Mouse (Mus musculus): ENCODE measurements around the gene Cbx1. TPM values are rescaled to one million over a fixed set of nuclear protein-coding genes. Genes with fewer than 3 reads are reported as not detected.

The Cbx1 gene
- total and polyA plus RNA-seq, 3 experiments: 132 to 368 (median 152) TPM

GRCm38 (mm10) chr11:96747555-96747954 lies 41.4 kb upstream of the Cbx1 start:
- no peaks in the 10 kb centered on the region for H3K9me3 ChIP-seq (replicated peaks; ENCODE audit: insufficient read depth, low read length)
- no peak overlapping the region for H3K9ac ChIP-seq (ENCODE audit: control insufficient read depth, low read depth, low read length, poor library complexity, severe bottlenecking)
- H3K36me3 ChIP-seq (ENCODE audit: control insufficient read depth in 1 of 2, insufficient read depth in 2 of 2, low read length in 2 of 2): no peaks in the 10 kb centered on the region
- TF ChIP-seq MAFK (IDR thresholded peaks at IDR 0.05; ENCODE audit: borderline replicate concordance, low read depth, low read length) (no peak), ZNF384 (IDR thresholded peaks at IDR 0.05; ENCODE audit: low read depth, low read length) (no peak), MYB (IDR thresholded peaks at IDR 0.05; ENCODE audit: low read depth, low read length) (no peak), SMC3 (IDR thresholded peaks at IDR 0.05; ENCODE audit: low read depth, low read length) (no peak), CTCF (IDR thresholded peaks at IDR 0.05 in 2 of 3, conservative IDR thresholded peaks at IDR 0.05 in 1 of 3; ENCODE audit: control insufficient read depth in 1 of 3, insufficient read depth in 1 of 3, low read depth in 2 of 3, low read length in 3 of 3, poor library complexity in 1 of 3, severe bottlenecking in 1 of 3) (no peak), ZMIZ1 (IDR thresholded peaks at IDR 0.05; ENCODE audit: low read depth, low read length) (no peak), NELFE (IDR thresholded peaks at IDR 0.05; ENCODE audit: low read depth, low read length) (no peak), TBP (IDR thresholded peaks at IDR 0.05; ENCODE audit: low read depth, low read length) (no peak), MAZ (IDR thresholded peaks at IDR 0.05; ENCODE audit: low read depth, low read length) (no peak), RCOR1 (IDR thresholded peaks at IDR 0.05; ENCODE audit: low read depth, low read length) (no peak), TCF12 (IDR thresholded peaks at IDR 0.05; ENCODE audit: low read depth, low read length) (no peak), EP300 (IDR thresholded peaks at IDR 0.05; ENCODE audit: low read depth in 1 of 2, low read length in 2 of 2) (no peak), CHD1 (IDR thresholded peaks at IDR 0.05; ENCODE audit: low read depth, low read length) (no peak), MXI1 (IDR thresholded peaks at IDR 0.05; ENCODE audit: low read depth, low read length) (no peak), POLR2AphosphoS2 (IDR thresholded peaks at IDR 0.05; ENCODE audit: low read length) (no peak), GABPA (IDR thresholded peaks at IDR 0.05; ENCODE audit: low read depth, low read length) (no peak), MAX (IDR thresholded peaks at IDR 0.05; ENCODE audit: low read length) (no peak)
- H3K27me3 ChIP-seq (ENCODE audit: control insufficient read depth in 1 of 2, insufficient read depth in 2 of 2, low read length in 2 of 2): peaks cover 24 to 57% of the 10 kb centered on the region in 2 experiments
- no peaks in the 10 kb centered on the region for H3K79me2 ChIP-seq (ENCODE audit: control insufficient read depth, insufficient read depth, low read length, poor library complexity)
- H3K27ac ChIP-seq (ENCODE audit: control insufficient read depth, low read depth, low read length): no peak overlapping the region
- H3K4me1 ChIP-seq (ENCODE audit: control insufficient read depth in 1 of 2, insufficient read depth in 2 of 2, low read length in 2 of 2): no peaks in the 10 kb centered on the region
- no peak for DNase-seq (ENCODE audit: low read depth, low spot score)
- H3K4me3 ChIP-seq (ENCODE audit: control insufficient read depth in 1 of 2, insufficient read depth in 1 of 2, low read depth in 2 of 2, low read length in 2 of 2): no peak overlapping the region

GRCm38 (mm10) chr11:96755298-96755697 lies 33.6 kb upstream of the Cbx1 start:
- TF ChIP-seq TAL1 (IDR thresholded peaks at IDR 0.05; ENCODE audit: low read length) (no peak), CHD1 (IDR thresholded peaks at IDR 0.05; ENCODE audit: low read depth, low read length) (no peak), MAX (IDR thresholded peaks at IDR 0.05; ENCODE audit: low read length) (no peak), CTCF (IDR thresholded peaks at IDR 0.05 in 2 of 3, conservative IDR thresholded peaks at IDR 0.05 in 1 of 3; ENCODE audit: control insufficient read depth in 1 of 3, insufficient read depth in 1 of 3, low read depth in 2 of 3, low read length in 3 of 3, poor library complexity in 1 of 3, severe bottlenecking in 1 of 3) (peak; percentile 32 to 55 (median 37))
- no peaks in the 10 kb centered on the region for H3K4me1 ChIP-seq (ENCODE audit: control insufficient read depth in 1 of 2, insufficient read depth in 2 of 2, low read length in 2 of 2)
- H3K4me3 ChIP-seq (ENCODE audit: control insufficient read depth in 1 of 2, insufficient read depth in 1 of 2, low read depth in 2 of 2, low read length in 2 of 2): no peak overlapping the region
- H3K27me3 ChIP-seq (ENCODE audit: control insufficient read depth in 1 of 2, insufficient read depth in 2 of 2, low read length in 2 of 2): peaks cover 5 to 8% of the 10 kb centered on the region in 2 experiments
- DNase-seq (ENCODE audit: low read depth, low spot score): peak; percentile 39
- no peak overlapping the region for H3K27ac ChIP-seq (ENCODE audit: control insufficient read depth, low read depth, low read length)
- H3K9me3 ChIP-seq (replicated peaks; ENCODE audit: insufficient read depth, low read length): no peaks in the 10 kb centered on the region
- no peak overlapping the region for H3K9ac ChIP-seq (ENCODE audit: control insufficient read depth, low read depth, low read length, poor library complexity, severe bottlenecking)
- H3K79me2 ChIP-seq (ENCODE audit: control insufficient read depth, insufficient read depth, low read length, poor library complexity): no peaks in the 10 kb centered on the region
- H3K36me3 ChIP-seq (ENCODE audit: control insufficient read depth in 1 of 2, insufficient read depth in 2 of 2, low read length in 2 of 2): no peaks in the 10 kb centered on the region

Data from MEL (cell line).